Mouse (Mus musculus) left cerebral cortex, postnatal 14 days (tissue): Measurements from ENCODE around the gene Cdc25b. TPM values are rescaled to one million over a fixed set of nuclear protein-coding genes. Genes with fewer than 3 reads are reported as not detected.

ENCODE experiments used
- DNase-seq, 2 experiments: peaks; one replicate each; pipeline ENCODE4 v3.0.0; 2021 to 2022; ENCODE audit warnings: low spot score in 2 of 2, mixed read lengths in 1 of 2
- intact Hi-C: fragments of 180-260 bp; cut with DNase I; formaldehyde crosslinking; loops from one replicate; pipeline ENCODE4 v1.15.1; 2025
- total RNA-seq, 2 experiments: library from RNA; stranded (reverse); gene quantifications; 2 replicates each; pipeline ENCODE4 v1.2.3; 2021

Cdc25b gene
- total RNA-seq, 2 experiments from 2014 or later, result 11.9 to 15.4 TPM

GRCm38 (mm10) chr2:131186343-131186742, 406 bp upstream of the Cdc25b start:
- intact Hi-C loops, result loop anchor here (2.0 to 10.0 kb wide), 2 partner anchors 76 to 228 kb away; partner anchors contain the start of gene Pank2

GRCm38 (mm10) chr2:131187602-131187922, 813 bp downstream of the Cdc25b start:
- intact Hi-C loops, result loop anchor here (2.0 to 10.0 kb wide), 2 partner anchors 75 to 227 kb away; partner anchors contain the start of gene Pank2

More at GRCm38 (mm10) chr2:131186343-131186742, 406 bp upstream of the Cdc25b start:
- no peak for DNase-seq

GRCm38 (mm10) chr2:131188311-131188710, 1.6 kb downstream of the Cdc25b start:
- intact Hi-C loops, result loop anchor here (10.0 kb wide), 1 partner anchor 226 kb away; no protein-coding TSS in a partner anchor
- DNase-seq, result no peak

More at GRCm38 (mm10) chr2:131187602-131187922, 813 bp downstream of the Cdc25b start:
- DNase-seq, result no peak

GRCm38 (mm10) chr2:131189521-131190309, 3.0 kb downstream of the Cdc25b start:
- DNase-seq, result no peak
- intact Hi-C loops, result loop anchor here (10.0 kb wide), 1 partner anchor 225 kb away; no protein-coding TSS in a partner anchor

GRCm38 (mm10) chr2:131190344-131191004, 3.7 kb downstream of the Cdc25b start:
- DNase-seq, result no peak
- intact Hi-C loops, result no loop called here

GRCm38 (mm10) chr2:131191005-131191390, 4.2 kb downstream of the Cdc25b start:
- intact Hi-C loops, result no loop called here
- DNase-seq, result no peak

GRCm38 (mm10) chr2:131196606-131197316, 10.0 kb downstream of the Cdc25b start:
- intact Hi-C loops, result no loop called here
- DNase-seq, result no peak

- intact Hi-C loops, result no loop called here
- DNase-seq, result no peak
Measured at GRCm38 (mm10) chr2:131200710-131201109, 14.0 kb downstream of the Cdc25b start.

GRCm38 (mm10) chr2:131201262-131201661, 14.5 kb downstream of the Cdc25b start:
- DNase-seq, result no peak
- intact Hi-C loops, result no loop called here

- intact Hi-C loops, result no loop called here
- DNase-seq, result no peak
Measured at GRCm38 (mm10) chr2:131203816-131204409, 17.2 kb downstream of the Cdc25b start.

- DNase-seq, result peak; percentile 78 to 95
- intact Hi-C loops, result no loop called here
Measured at GRCm38 (mm10) chr2:131204410-131204981, 17.7 kb downstream of the Cdc25b start.

GRCm38 (mm10) chr2:131205521-131206182, 18.9 kb downstream of the Cdc25b start:
- DNase-seq, result no peak
- intact Hi-C loops, result no loop called here

- intact Hi-C loops, result no loop called here
- no peak for DNase-seq
Measured at GRCm38 (mm10) chr2:131206778-131207177, 20.0 kb downstream of the Cdc25b start, which contains the start of gene Ap5s1. Ap5s1 (plus strand) TSS chr2:131207078.

- no peak for DNase-seq
- intact Hi-C loops, result no loop called here
Measured at GRCm38 (mm10) chr2:131208356-131208755, 21.6 kb downstream of the Cdc25b start.

GRCm38 (mm10) chr2:131209125-131209795, 22.5 kb downstream of the Cdc25b start:
- intact Hi-C loops, result no loop called here
- no peak for DNase-seq

- peak; percentile 95 for DNase-seq
- intact Hi-C loops, result loop anchor here (1.0 kb wide), 1 partner anchor 31 kb away; no protein-coding TSS in a partner anchor
Measured at GRCm38 (mm10) chr2:131209969-131210792, 23.4 kb downstream of the Cdc25b start.

GRCm38 (mm10) chr2:131211026-131211615, 24.4 kb downstream of the Cdc25b start:
- intact Hi-C loops, result no loop called here

More at GRCm38 (mm10) chr2:131211026-131211615, 24.4 kb downstream of the Cdc25b start:
- no peak for DNase-seq
